In genomic region chr6:89363107-89363451, GRCm38 (mm10) we compare ENCODE assay signal across 7 mouse cellular contexts. TPM values are rescaled to one million over a fixed set of nuclear protein-coding genes. Genes with fewer than 3 reads are reported as not detected.
A peak's percentile ranks its signal among the peaks of the same experiment; 100 is the strongest.
DNase-seq lines count a peak whose midpoint lies in the region; ATAC-seq and TF ChIP-seq lines count a peak whose summit lies in the region.

No protein-coding gene starts in this region.

- H3K9me3 ChIP-seq in lung, postnatal 0 days (ENCODE audit: low read length), result no peaks in the 10 kb centered on the region
- no peaks in the 10 kb centered on the region for H3K9me3 ChIP-seq in forebrain, embryonic 15.5 days
- no peaks in the 10 kb centered on the region; the same call in 1 of the 2 replicates for H3K9me3 ChIP-seq in limb, embryonic 14.5 days (ENCODE audit: control insufficient read depth, low read length)
- no peaks in the 10 kb centered on the region; the same call in 1 of the 2 replicates for H3K9me3 ChIP-seq in stomach, embryonic 14.5 days (ENCODE audit: control insufficient read depth, low read depth, low read length)

- no peak overlapping the region for H3K9ac ChIP-seq in lung, postnatal 0 days (replicated peaks; ENCODE audit: low read depth)
- H3K9ac ChIP-seq in forebrain, embryonic 15.5 days (replicated peaks), result peak overlapping the region; percentile 59
- peak overlapping the region; percentile 97 for H3K9ac ChIP-seq in limb, embryonic 14.5 days (ENCODE audit: low read depth, low read length, severe bottlenecking)
- H3K9ac ChIP-seq in stomach, embryonic 14.5 days (replicated peaks; ENCODE audit: low read depth, low read length), result peak overlapping the region; percentile 36

- no peaks in the 10 kb centered on the region for H3K27me3 ChIP-seq in lung, postnatal 0 days (replicated peaks; ENCODE audit: insufficient read depth, low read length)
- H3K27me3 ChIP-seq in forebrain, embryonic 15.5 days, result 0 out of 2 replicates have a peak, but pooled peaks cover 3% of the 10 kb centered on the region
- H3K27me3 ChIP-seq in limb, embryonic 14.5 days (ENCODE audit: control insufficient read depth, insufficient read depth, low read length), result no peaks in the 10 kb centered on the region
- H3K27me3 ChIP-seq in stomach, embryonic 14.5 days (ENCODE audit: control insufficient read depth, insufficient read depth, low read length), result no peaks in the 10 kb centered on the region

- no peak for TF ChIP-seq EP300 in lung, postnatal 0 days (IDR thresholded peaks at IDR 0.05)

- DNase-seq in lung, postnatal 0 days (ENCODE audit: low spot score), result no peak
- no peak for DNase-seq in lung, postnatal 36 days
- DNase-seq in limb, embryonic 14.5 days (ENCODE audit: low spot score), result no peak
- no peak for DNase-seq in retina, embryonic 14.5 days (ENCODE audit: low spot score)
- no peak for DNase-seq in right cerebral cortex, postnatal 4 days

- 9% methylated on average over 16 of the region's 16 CpGs for WGBS in lung, postnatal 0 days
- WGBS in forebrain, embryonic 15.5 days, result 5% methylated on average over 16 of the region's 16 CpGs
- WGBS in limb, embryonic 14.5 days, result 6% methylated on average over 15 of the region's 16 CpGs
- WGBS in stomach, embryonic 14.5 days, result 5% methylated on average over 16 of the region's 16 CpGs

- TF ChIP-seq CTCF in lung, postnatal 0 days (IDR thresholded peaks at IDR 0.05), result no peak

- peak overlapping the region; percentile 89; the same call in 1 of the 2 replicates for H3K4me3 ChIP-seq in lung, postnatal 0 days (ENCODE audit: low read depth, low read length)
- peak overlapping the region; percentile 92 for H3K4me3 ChIP-seq in forebrain, embryonic 15.5 days
- H3K4me3 ChIP-seq in limb, embryonic 14.5 days (replicated peaks; ENCODE audit: low read length), result peak overlapping the region; percentile 96
- peak overlapping the region; percentile 94 for H3K4me3 ChIP-seq in stomach, embryonic 14.5 days (ENCODE audit: low read depth, low read length)

- H3K4me2 ChIP-seq in lung, postnatal 0 days (replicated peaks; ENCODE audit: low read depth, low read length), result peak overlapping the region; percentile 93
- H3K4me2 ChIP-seq in forebrain, embryonic 15.5 days (replicated peaks), result peak overlapping the region; percentile 90
- peak overlapping the region; percentile 88 for H3K4me2 ChIP-seq in limb, embryonic 14.5 days (replicated peaks; ENCODE audit: low read depth, low read length, severe bottlenecking)
- H3K4me2 ChIP-seq in stomach, embryonic 14.5 days (replicated peaks; ENCODE audit: low read depth, low read length), result peak overlapping the region; percentile 95

- H3K4me1 ChIP-seq in lung, postnatal 0 days (ENCODE audit: insufficient read depth, low read depth, low read length), result peaks cover 23% of the 10 kb centered on the region
- peaks cover 41% of the 10 kb centered on the region for H3K4me1 ChIP-seq in forebrain, embryonic 15.5 days
- peaks cover 25% of the 10 kb centered on the region for H3K4me1 ChIP-seq in limb, embryonic 14.5 days (ENCODE audit: control insufficient read depth, insufficient read depth, low read length)
- peaks cover 27% of the 10 kb centered on the region for H3K4me1 ChIP-seq in stomach, embryonic 14.5 days (ENCODE audit: control insufficient read depth, insufficient read depth, low read length)

- H3K27ac ChIP-seq in lung, postnatal 0 days (ENCODE audit: low read length), result no peak overlapping the region
- 0 out of 2 replicates have a peak overlapping the region, but pooled peaks have one; percentile 12 for H3K27ac ChIP-seq in forebrain, embryonic 15.5 days (replicated peaks)
- H3K27ac ChIP-seq in limb, embryonic 14.5 days (replicated peaks; ENCODE audit: low read depth, low read length), result no peak overlapping the region
- H3K27ac ChIP-seq in stomach, embryonic 14.5 days (ENCODE audit: low read length), result no peak overlapping the region

- no peaks in the 10 kb centered on the region for H3K36me3 ChIP-seq in lung, postnatal 0 days (ENCODE audit: insufficient read depth, low read length)
- no peaks in the 10 kb centered on the region for H3K36me3 ChIP-seq in forebrain, embryonic 15.5 days
- H3K36me3 ChIP-seq in limb, embryonic 14.5 days (ENCODE audit: control insufficient read depth, insufficient read depth, low read length), result no peaks in the 10 kb centered on the region
- no peaks in the 10 kb centered on the region for H3K36me3 ChIP-seq in stomach, embryonic 14.5 days (ENCODE audit: control insufficient read depth, insufficient read depth, low read length)

- TF ChIP-seq POLR2A in limb, embryonic 14.5 days (IDR thresholded peaks at IDR 0.05; ENCODE audit: borderline replicate concordance, extremely low read depth, insufficient read depth, insufficient read length), result no peak

- ATAC-seq in lung, postnatal 0 days, result no peak
- ATAC-seq in forebrain, embryonic 15.5 days (replicated peaks), result no peak; the same call in 1 of the 2 replicates
- ATAC-seq in limb, embryonic 14.5 days (ENCODE audit: low FRiP score, low read depth), result no peak; the same call in 1 of the 2 replicates
- no peak for ATAC-seq in stomach, embryonic 14.5 days (ENCODE audit: insufficient number of reproducible peaks, insufficient read depth, low FRiP score, low read depth)

RNA-seq across cellular contexts. Expression of gene Plxna1, which starts 0.7 kb away (rescaled TPM):
- polyA plus RNA-seq in lung, postnatal 0 days (2015; fragmentation: Nextera tagmentation; extraction: Ambion mirVana), result 13.6 and 29.2 TPM in 2 replicates
- 39.5 and 45.7 TPM in 2 replicates for polyA plus RNA-seq in forebrain, embryonic 15.5 days (2015; fragmentation: Nextera tagmentation; extraction: Ambion mirVana)
- 66.4 and 82.2 TPM in 2 replicates for polyA plus RNA-seq in limb, embryonic 14.5 days (2012; rRNA removed)
- 36.8 and 39.1 TPM in 2 replicates for polyA plus RNA-seq in limb, embryonic 14.5 days (2014; fragmentation: Nextera tagmentation; extraction: Ambion mirVana)
- polyA plus RNA-seq in stomach, embryonic 14.5 days (2014; fragmentation: Nextera tagmentation; extraction: Ambion mirVana), result 17.3 and 23.5 TPM in 2 replicates
